Mouse (Mus musculus) MEL (cell line): Measurements from ENCODE around the gene Adam1b.

Experiments
- CHD2 ChIP-seq: IDR thresholded peaks from 2 replicates; pipeline ENCODE4 v1.6.1; 2011; ENCODE audit warnings: low read length, improper control_type of control experiment
- CTCF ChIP-seq, 3 experiments: IDR thresholded peaks in 2 of 3; conservative IDR thresholded peaks in 1 of 3; 2 replicates each; pipeline ENCODE4 v1.5.1; 2011 to 2012; ENCODE audit warnings: low read length in 3 of 3, low read depth in 2 of 3, mild to moderate bottlenecking in 2 of 3, improper control_type of control experiment in 1 of 3, inconsistent platforms in 1 of 3, mixed read lengths in 1 of 3, moderate library complexity in 1 of 3; ENCODE audit not compliant: control insufficient read depth in 1 of 3, insufficient read depth in 1 of 3, poor library complexity in 1 of 3, severe bottlenecking in 1 of 3
- EP300 ChIP-seq, 2 experiments: IDR thresholded peaks; 2 replicates each; pipeline ENCODE4 v1.6.1; 2011; ENCODE audit warnings: improper control_type of control experiment in 2 of 2, low read length in 2 of 2, low read depth in 1 of 2, mild to moderate bottlenecking in 1 of 2
- GABPA ChIP-seq: IDR thresholded peaks from 2 replicates; pipeline ENCODE4 v1.6.1; 2012; ENCODE audit warnings: low read depth, mild to moderate bottlenecking, inconsistent platforms, low read length, improper control_type of control experiment, moderate library complexity
- KAT2A ChIP-seq: conservative IDR thresholded peaks from 2 replicates; pipeline ENCODE4 v1.6.1; 2012; ENCODE audit warnings: low read depth, low read length, improper control_type of control experiment, inconsistent platforms
- NRF1 ChIP-seq: IDR thresholded peaks from 2 replicates; pipeline ENCODE4 v1.6.1; 2014; ENCODE audit warnings: low read depth, mild to moderate bottlenecking, inconsistent platforms, low read length, improper control_type of control experiment, moderate library complexity; ENCODE audit not compliant: poor library complexity, insufficient read depth, severe bottlenecking
- POLR2A ChIP-seq, 2 experiments: IDR thresholded peaks; 2 replicates each; pipeline ENCODE4 v1.6.1; 2011 to 2012; ENCODE audit warnings: low read length in 2 of 2, mild to moderate bottlenecking in 2 of 2, control low read depth in 1 of 2, improper control_type of control experiment in 1 of 2, low read depth in 1 of 2, moderate library complexity in 1 of 2; ENCODE audit not compliant: control insufficient read depth in 1 of 2, insufficient read depth in 1 of 2, poor library complexity in 1 of 2
- POLR2AphosphoS2 ChIP-seq: IDR thresholded peaks from 2 replicates; pipeline ENCODE4 v1.6.1; 2011; ENCODE audit warnings: low read length, improper control_type of control experiment
- RAD21 ChIP-seq: IDR thresholded peaks from 2 replicates; pipeline ENCODE4 v1.6.1; 2011; ENCODE audit warnings: mild to moderate bottlenecking, low read depth, low read length, improper control_type of control experiment
- USF2 ChIP-seq, 2 experiments: IDR thresholded peaks; 2 replicates each; pipeline ENCODE4 v1.6.1; 2011 to 2012; ENCODE audit warnings: improper control_type of control experiment in 2 of 2, low read length in 2 of 2, borderline replicate concordance in 1 of 2, inconsistent platforms in 1 of 2, low read depth in 1 of 2, mild to moderate bottlenecking in 1 of 2; ENCODE audit not compliant: insufficient read depth in 1 of 2
- ZC3H11A ChIP-seq: IDR thresholded peaks from 2 replicates; pipeline ENCODE4 v1.6.1; 2012; ENCODE audit warnings: low read depth, mild to moderate bottlenecking, inconsistent platforms, low read length, improper control_type of control experiment
- ZNF384 ChIP-seq: IDR thresholded peaks from 2 replicates; pipeline ENCODE4 v1.6.1; 2012; ENCODE audit warnings: low read depth, mild to moderate bottlenecking, inconsistent platforms, low read length, improper control_type of control experiment

DNA sequence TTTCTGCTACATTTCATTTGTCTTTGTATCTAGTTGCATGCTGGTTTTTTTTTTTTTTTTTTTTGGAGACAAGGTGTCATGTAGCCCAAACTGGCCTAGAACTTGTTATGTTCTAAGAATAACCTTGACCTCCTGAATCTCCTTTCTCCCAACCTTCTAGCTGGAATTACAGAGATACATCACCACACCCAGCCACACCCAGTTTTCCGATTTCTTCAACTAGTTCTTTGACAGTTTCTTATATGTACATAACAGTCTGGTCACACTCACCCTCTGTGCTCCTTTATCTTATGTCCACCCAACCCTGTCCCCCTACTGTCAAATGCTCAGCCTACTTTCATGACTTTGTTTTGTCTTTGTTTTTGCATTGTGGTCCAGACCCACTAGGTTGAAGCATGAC is 3.6 kb upstream of the Adam1b start:
- TF ChIP-seq CTCF (IDR thresholded peaks at IDR 0.05 in 2 of 3, conservative IDR thresholded peaks at IDR 0.05 in 1 of 3; ENCODE audit: control insufficient read depth in 1 of 3, insufficient read depth in 1 of 3, low read depth in 2 of 3, low read length in 3 of 3, poor library complexity in 1 of 3, severe bottlenecking in 1 of 3) (no peak), RAD21 (no peak), CHD2 (no peak), ZC3H11A (no peak), NRF1 (no peak), POLR2A (IDR thresholded peaks at IDR 0.05; ENCODE audit: control insufficient read depth in 1 of 2, insufficient read depth in 1 of 2, low read depth in 1 of 2, low read length in 2 of 2, poor library complexity in 1 of 2) (no peak), EP300 (IDR thresholded peaks at IDR 0.05; ENCODE audit: low read depth in 1 of 2, low read length in 2 of 2) (no peak), KAT2A (no peak), ZNF384 (no peak), GABPA (no peak), POLR2AphosphoS2 (no peak), USF2 (IDR thresholded peaks at IDR 0.05; ENCODE audit: borderline replicate concordance in 1 of 2, insufficient read depth in 1 of 2, low read depth in 1 of 2, low read length in 2 of 2) (no peak)
